Mouse (Mus musculus): ENCODE data around the gene Olfr1417.

Olfr1417 gene

GRCm38 (mm10) chr19:11839119-11839518 is at the start of gene Olfr1417:
Gene Olfr1417 (minus strand): TSS chr19:11839219.
- DNase-seq (ENCODE audit: low read depth, low spot score) = no peak

- DNase-seq (ENCODE audit: low read depth, low spot score) = no peak
These were observed 47.2 kb upstream of the Olfr1417 start, which contains the start of gene Olfr1420 for GRCm38 (mm10) chr19:11886265-11886664. Gene Olfr1420 (plus strand): TSS chr19:11886565.

GRCm38 (mm10) chr19:11878404-11878803 is 39.4 kb upstream of the Olfr1417 start:
- peak; percentile 38 for DNase-seq (ENCODE audit: low read depth, low spot score)

GRCm38 (mm10) chr19:11875006-11875405 is 36.0 kb upstream of the Olfr1417 start, which contains the start of gene Olfr1419:
Gene Olfr1419 (minus strand): TSS chr19:11875106.
- DNase-seq (ENCODE audit: low read depth, low spot score) = no peak

- DNase-seq (ENCODE audit: low read depth, low spot score) = peak; percentile 69
These were observed 28.8 kb upstream of the Olfr1417 start for GRCm38 (mm10) chr19:11867837-11868236.

- DNase-seq (ENCODE audit: low read depth, low spot score) = no peak
These were observed 21.9 kb upstream of the Olfr1417 start, which contains the start of gene Olfr1418 for GRCm38 (mm10) chr19:11860966-11861365. Gene Olfr1418 (minus strand): TSS chr19:11861066.

- peak; percentile 18 for DNase-seq (ENCODE audit: low read depth, low spot score)
These were observed 17.5 kb upstream of the Olfr1417 start for GRCm38 (mm10) chr19:11856506-11856905.

GRCm38 (mm10) chr19:11854821-11855220 is 15.8 kb upstream of the Olfr1417 start:
- DNase-seq (ENCODE audit: low read depth, low spot score) = no peak

GRCm38 (mm10) chr19:11852652-11853051 is 13.6 kb upstream of the Olfr1417 start:
- no peak for DNase-seq (ENCODE audit: low read depth, low spot score)

GRCm38 (mm10) chr19:11846333-11846732 is 7.3 kb upstream of the Olfr1417 start:
- no peak for DNase-seq (ENCODE audit: low read depth, low spot score)

- DNase-seq (ENCODE audit: low read depth, low spot score) = peak; percentile 76
These were observed 15.5 kb downstream of the Olfr1417 start for GRCm38 (mm10) chr19:11823346-11824065.

GRCm38 (mm10) chr19:11820211-11820610 is 18.8 kb downstream of the Olfr1417 start:
- DNase-seq (ENCODE audit: low read depth, low spot score) = peak; percentile 62

GRCm38 (mm10) chr19:11819800-11820199 is 19.2 kb downstream of the Olfr1417 start:
- DNase-seq (ENCODE audit: low read depth, low spot score) = peak; percentile 92

- DNase-seq (ENCODE audit: low read depth, low spot score) = peak; percentile 25
These were observed 19.8 kb downstream of the Olfr1417 start, which contains the start of gene Stx3 for GRCm38 (mm10) chr19:11819143-11819700. Gene Stx3 (minus strand): TSS chr19:11819403.

GRCm38 (mm10) chr19:11818199-11819142 is 20.5 kb downstream of the Olfr1417 start:
- peak; percentile 56 for DNase-seq (ENCODE audit: low read depth, low spot score)

GRCm38 (mm10) chr19:11817586-11817985 is 21.4 kb downstream of the Olfr1417 start:
- DNase-seq (ENCODE audit: low read depth, low spot score) = no peak

- DNase-seq (ENCODE audit: low read depth, low spot score) = no peak
These were observed 22.3 kb downstream of the Olfr1417 start for GRCm38 (mm10) chr19:11816706-11817105.

GRCm38 (mm10) chr19:11814742-11815333 is 24.2 kb downstream of the Olfr1417 start:
- no peak for DNase-seq (ENCODE audit: low read depth, low spot score)

GRCm38 (mm10) chr19:11813649-11814048 is 25.4 kb downstream of the Olfr1417 start:
- peak; percentile 26 for DNase-seq (ENCODE audit: low read depth, low spot score)

- DNase-seq (ENCODE audit: low read depth, low spot score) = no peak
These were observed 25.9 kb downstream of the Olfr1417 start for GRCm38 (mm10) chr19:11813136-11813535.

GRCm38 (mm10) chr19:11811688-11812365 is 27.2 kb downstream of the Olfr1417 start:
- no peak for DNase-seq (ENCODE audit: low read depth, low spot score)

Data from ZHBTc4 (cell line).